Comparison of ENCODE assay signal across 7 mouse cellular contexts in genomic region chr2:57237475-57237919, GRCm38 (mm10). TPM values are rescaled to one million over a fixed set of nuclear protein-coding genes. Genes with fewer than 3 reads are reported as not detected.
DNase-seq lines count a peak whose midpoint lies in the region; ATAC-seq lines count a peak whose summit lies in the region.

Gpd2 (plus strand) TSS chr2:57237635.

- H3K36me3 ChIP-seq in embryonic facial prominence, embryonic 11.5 days (replicated peaks; ENCODE audit: control insufficient read depth, insufficient read depth, low read depth, low read length): no peaks in the 10 kb centered on the region
- H3K36me3 ChIP-seq in heart, embryonic 10.5 days: no peaks in the 10 kb centered on the region
- no peaks in the 10 kb centered on the region for H3K36me3 ChIP-seq in midbrain, embryonic 11.5 days (ENCODE audit: control insufficient read depth, insufficient read depth, low read length)

- H3K27ac ChIP-seq in embryonic facial prominence, embryonic 11.5 days (replicated peaks; ENCODE audit: low read depth, low read length): peak within 1 kb of the TSS; percentile 59
- peak within 1 kb of the TSS; percentile 95 for H3K27ac ChIP-seq in heart, embryonic 10.5 days
- peak within 1 kb of the TSS; percentile 9; the same call in 1 of the 2 replicates for H3K27ac ChIP-seq in midbrain, embryonic 11.5 days (ENCODE audit: low read depth, low read length)

- no peak for DNase-seq in thymus, postnatal 0 days (ENCODE audit: low spot score)
- no peak for DNase-seq in thymus, adult 18-20 months
- no peak for DNase-seq in embryonic facial prominence, embryonic 11.5 days (ENCODE audit: low spot score)
- no peak for DNase-seq in heart, embryonic 10.5 days (ENCODE audit: low spot score)
- peak; percentile 57 to 65 for DNase-seq in layer of hippocampus, postnatal 10 days (ENCODE audit: low spot score in 2 of 2)
- DNase-seq in midbrain, embryonic 11.5 days (ENCODE audit: low spot score, missing footprints): peak; percentile 95
- DNase-seq in Muller cell, postnatal 12 days (ENCODE audit: inconsistent ontology term): no peak

- no peaks in the 10 kb centered on the region for H3K4me1 ChIP-seq in embryonic facial prominence, embryonic 11.5 days (ENCODE audit: control insufficient read depth, insufficient read depth, low read length)
- peaks cover 7% of the 10 kb centered on the region; the same call in 1 of the 2 replicates for H3K4me1 ChIP-seq in heart, embryonic 10.5 days
- H3K4me1 ChIP-seq in midbrain, embryonic 11.5 days (ENCODE audit: control insufficient read depth, insufficient read depth, low read length): 0 out of 2 replicates have a peak, but pooled peaks cover 2% of the 10 kb centered on the region

- ATAC-seq in embryonic facial prominence, embryonic 11.5 days (replicated peaks; ENCODE audit: insufficient number of reproducible peaks, low FRiP score, low TSS enrichment, low read depth): peak; percentile 84; the same call in 1 of the 2 replicates
- peak; percentile 51 for ATAC-seq in midbrain, embryonic 11.5 days (ENCODE audit: low FRiP score)

- H3K27me3 ChIP-seq in embryonic facial prominence, embryonic 11.5 days (ENCODE audit: control insufficient read depth, insufficient read depth, low read length): no peaks in the 10 kb centered on the region
- H3K27me3 ChIP-seq in heart, embryonic 10.5 days (ENCODE audit: insufficient read depth, poor library complexity, severe bottlenecking): no peaks in the 10 kb centered on the region
- peaks cover 5% of the 10 kb centered on the region; the same call in 1 of the 2 replicates for H3K27me3 ChIP-seq in midbrain, embryonic 11.5 days (ENCODE audit: control insufficient read depth, insufficient read depth, low read length)

- H3K9me3 ChIP-seq in embryonic facial prominence, embryonic 11.5 days (replicated peaks; ENCODE audit: control insufficient read depth, low read length): no peaks in the 10 kb centered on the region
- H3K9me3 ChIP-seq in heart, embryonic 10.5 days: no peaks in the 10 kb centered on the region
- H3K9me3 ChIP-seq in midbrain, embryonic 11.5 days (ENCODE audit: control insufficient read depth, low read length): no peaks in the 10 kb centered on the region

- WGBS in embryonic facial prominence, embryonic 11.5 days: 6% methylated on average over 20 of the region's 20 CpGs
- 6% methylated on average over 20 of the region's 20 CpGs for WGBS in heart, embryonic 10.5 days
- WGBS in midbrain, embryonic 11.5 days: 5% methylated on average over 20 of the region's 20 CpGs

- peak within 1 kb of the TSS; percentile 93 for H3K4me2 ChIP-seq in embryonic facial prominence, embryonic 11.5 days (ENCODE audit: low read depth, low read length)
- peak within 1 kb of the TSS; percentile 94 for H3K4me2 ChIP-seq in midbrain, embryonic 11.5 days

- H3K9ac ChIP-seq in embryonic facial prominence, embryonic 11.5 days (replicated peaks; ENCODE audit: low read length): peak within 1 kb of the TSS; percentile 76
- peak within 1 kb of the TSS; percentile 86 for H3K9ac ChIP-seq in midbrain, embryonic 11.5 days (ENCODE audit: low read length)

- peak within 1 kb of the TSS; percentile 74 for H3K4me3 ChIP-seq in embryonic facial prominence, embryonic 11.5 days (ENCODE audit: low read depth, low read length)
- H3K4me3 ChIP-seq in heart, embryonic 10.5 days: peak within 1 kb of the TSS; percentile 85
- H3K4me3 ChIP-seq in midbrain, embryonic 11.5 days (ENCODE audit: low read depth, low read length): peak within 1 kb of the TSS; percentile 75

RNA-seq across cellular contexts. Expression of gene Gpd2, which starts in this region (rescaled TPM):
- polyA plus RNA-seq in thymus, postnatal 0 days (2015; fragmentation: Nextera tagmentation; extraction: Ambion mirVana): 24.2 and 24.5 TPM in 2 replicates
- 17.5 and 19.8 TPM in 2 replicates for polyA plus RNA-seq in embryonic facial prominence, embryonic 11.5 days (2014; fragmentation: Nextera tagmentation; extraction: Ambion mirVana)
- polyA plus RNA-seq in heart, embryonic 10.5 days (2016; fragmentation: Nextera tagmentation; extraction: Ambion mirVana): 18.6 and 22.3 TPM in 2 replicates
- 100 to 1,000 TPM; 124 to 139 TPM for total RNA-seq in layer of hippocampus, postnatal 10 days (2021)
- 14.6 and 15.8 TPM in 2 replicates for polyA plus RNA-seq in midbrain, embryonic 11.5 days (2014; fragmentation: Nextera tagmentation; extraction: Ambion mirVana)

Comparison
In these comparisons a context has a peak if more than half of its experiments do, and no peak if none do; other contexts are left out.
1. DNase-seq: peak in layer of hippocampus, postnatal 10 days (2 of 2) and midbrain, embryonic 11.5 days (single experiment); none in thymus, postnatal 0 days (single experiment), thymus, adult 18-20 months (0 of 2), embryonic facial prominence, embryonic 11.5 days (single experiment), heart, embryonic 10.5 days (single experiment) and Muller cell, postnatal 12 days (single experiment).
2. H3K27ac ChIP-seq: peak in every context shown above with its lines; median percentile 95 in heart, embryonic 10.5 days; 59 in embryonic facial prominence, embryonic 11.5 days; 9 in midbrain, embryonic 11.5 days.
3. Peak in every context shown above with its lines, with median percentiles within 50 percentile points of each other: H3K4me3 ChIP-seq.